Mouse (Mus musculus) right cerebral cortex, postnatal 4 days (tissue): ENCODE measurements at regions not wholly inside any gene's neighbourhood (a gene's known extent, or its start where the extent isn't known, plus 50 kb on each side); places are given as distances from the start of the nearest gene placed in this dataset.

Experiments used
- DNase-seq: peaks from one replicate; pipeline ENCODE4 v3.0.0-alpha.2; 2022

GRCm38 (mm10) chr9:101439856-101440255 lies 188.3 kb upstream of the Ppp2r3a start:
- no peak for DNase-seq

- no peak for DNase-seq
Observed at GRCm38 (mm10) chr9:101438564-101439180, 187.1 kb upstream of the Ppp2r3a start.

DNA sequence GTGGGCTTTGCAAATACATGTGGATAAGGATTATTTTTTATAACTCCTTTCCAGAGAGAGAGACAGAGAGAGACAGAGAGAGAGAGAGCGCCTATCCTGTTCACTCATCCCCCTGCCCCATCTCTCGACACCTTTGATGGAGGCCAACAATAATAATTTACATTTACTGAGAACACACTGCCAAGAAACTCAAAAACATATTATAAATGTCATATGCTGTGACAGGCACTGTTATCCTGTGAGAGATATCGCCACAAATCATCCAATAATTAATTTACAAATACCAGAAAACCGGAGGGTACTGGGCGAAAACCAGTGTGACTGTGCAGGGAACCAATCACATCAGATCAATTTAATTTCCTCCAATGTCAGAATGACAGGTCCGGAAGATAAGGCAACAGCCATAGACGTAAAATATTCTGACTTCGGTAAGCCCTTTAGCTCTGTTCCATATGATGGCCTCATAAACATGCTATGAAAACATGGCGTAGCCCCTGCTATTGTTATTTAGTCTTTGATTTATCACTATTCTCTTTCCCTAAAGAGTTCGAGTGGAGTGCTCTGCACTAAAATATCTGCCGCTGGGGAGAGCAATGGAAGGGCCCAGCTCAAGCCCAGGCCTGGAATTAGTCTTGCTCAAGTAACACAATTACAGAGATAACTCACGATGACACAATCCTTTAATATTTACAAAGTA lies 173.5 kb upstream of the Ppp2r3a start:
- DNase-seq = no peak

DNA sequence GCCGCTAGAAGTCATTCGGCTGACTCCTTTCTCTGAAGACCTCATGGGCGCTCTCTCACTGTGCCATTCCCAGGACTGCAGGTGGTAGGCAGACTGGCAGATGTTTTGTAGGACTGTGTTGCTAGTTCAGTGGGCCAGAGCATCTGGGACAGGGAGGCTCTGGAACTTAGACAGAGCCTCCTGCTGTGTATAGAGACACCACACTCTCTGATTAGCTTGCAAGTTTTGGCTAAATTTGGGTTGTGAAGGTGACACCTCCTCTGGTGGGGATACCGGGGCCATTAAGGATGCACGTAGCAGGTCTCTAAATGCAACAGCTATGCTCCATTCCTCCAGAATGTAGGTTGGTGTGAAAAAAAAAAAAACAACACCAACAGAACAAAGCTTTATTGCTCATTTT lies 171.4 kb upstream of the Ppp2r3a start:
- no peak for DNase-seq

DNA sequence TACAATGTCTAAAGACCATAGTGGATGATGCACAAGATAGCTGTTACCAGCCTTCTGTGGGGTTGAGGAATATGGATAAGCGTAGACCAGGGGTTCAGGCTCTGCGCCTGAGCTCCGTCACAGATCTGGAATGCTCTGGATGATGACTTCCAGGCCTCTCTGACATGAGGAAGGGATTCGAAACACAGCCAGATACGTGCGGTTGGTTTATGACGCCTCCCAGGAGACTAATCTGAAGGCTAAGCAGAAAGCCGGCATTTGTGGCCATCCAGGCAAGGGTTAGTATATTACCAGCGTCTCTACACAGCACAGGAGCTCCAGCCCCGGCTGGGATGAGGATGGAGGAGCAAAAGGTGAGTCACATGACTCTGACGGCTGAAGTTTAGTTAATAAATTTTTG lies 170.4 kb upstream of the Ppp2r3a start:
- DNase-seq = no peak

DNA sequence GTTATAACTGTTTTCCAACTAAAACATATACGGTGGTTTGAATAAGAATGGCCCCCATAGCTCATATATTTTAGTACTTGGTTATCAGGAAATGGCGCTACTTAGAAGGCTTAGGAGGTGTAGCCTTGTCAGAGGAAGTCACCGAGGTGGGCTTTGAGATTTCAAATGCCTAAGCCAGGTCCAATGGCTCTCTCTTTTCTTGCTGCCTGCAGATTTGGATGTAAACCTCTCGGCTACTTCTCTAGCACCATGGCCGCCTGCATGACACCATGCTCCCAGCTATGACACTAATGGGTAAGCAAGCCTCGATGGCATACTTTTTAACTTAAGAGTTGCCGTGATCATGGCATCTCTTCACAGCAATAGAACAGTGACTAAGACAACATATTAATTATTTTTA lies 169.5 kb upstream of the Ppp2r3a start:
- no peak for DNase-seq

- no peak for DNase-seq
Observed at GRCm38 (mm10) chr9:101420181-101420580, 168.6 kb upstream of the Ppp2r3a start.

DNA sequence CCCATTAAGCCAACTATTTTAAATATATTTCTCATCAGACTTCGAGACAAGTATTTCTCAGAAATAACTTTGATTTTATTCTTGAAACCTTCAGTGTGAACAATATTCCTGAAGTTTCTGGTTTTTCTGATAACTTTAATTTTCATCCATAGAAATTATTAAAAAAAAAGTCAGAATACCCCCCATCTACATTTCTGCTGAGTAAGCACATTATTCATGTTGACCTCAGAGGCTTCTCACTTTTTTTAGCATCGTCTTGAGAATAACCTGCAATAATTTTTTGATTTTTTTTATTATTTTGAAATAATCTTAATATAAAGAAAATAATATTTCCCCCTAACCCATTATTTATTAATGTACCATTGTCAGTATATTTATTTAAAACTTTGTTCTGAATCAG lies 166.1 kb upstream of the Ppp2r3a start:
- no peak for DNase-seq

DNA sequence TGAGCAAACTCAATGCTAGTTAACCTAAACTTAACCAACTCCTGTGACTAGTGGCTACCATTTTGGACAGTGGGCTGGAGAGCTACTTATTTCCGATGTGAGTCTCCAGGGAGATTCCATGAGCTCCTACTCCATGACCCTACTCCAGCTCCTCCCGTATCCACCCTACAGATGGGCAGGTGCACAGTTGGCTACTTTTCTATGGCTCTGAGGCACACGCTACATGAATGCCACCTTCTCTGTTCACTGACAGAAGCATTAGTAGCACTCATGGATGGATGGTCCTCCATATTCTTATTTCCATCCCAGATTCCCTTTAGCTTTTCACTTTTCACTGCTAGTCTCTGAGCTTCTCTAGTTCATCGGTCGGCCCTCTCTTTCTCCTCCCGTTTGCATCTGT lies 164.7 kb upstream of the Ppp2r3a start:
- DNase-seq = no peak

DNA sequence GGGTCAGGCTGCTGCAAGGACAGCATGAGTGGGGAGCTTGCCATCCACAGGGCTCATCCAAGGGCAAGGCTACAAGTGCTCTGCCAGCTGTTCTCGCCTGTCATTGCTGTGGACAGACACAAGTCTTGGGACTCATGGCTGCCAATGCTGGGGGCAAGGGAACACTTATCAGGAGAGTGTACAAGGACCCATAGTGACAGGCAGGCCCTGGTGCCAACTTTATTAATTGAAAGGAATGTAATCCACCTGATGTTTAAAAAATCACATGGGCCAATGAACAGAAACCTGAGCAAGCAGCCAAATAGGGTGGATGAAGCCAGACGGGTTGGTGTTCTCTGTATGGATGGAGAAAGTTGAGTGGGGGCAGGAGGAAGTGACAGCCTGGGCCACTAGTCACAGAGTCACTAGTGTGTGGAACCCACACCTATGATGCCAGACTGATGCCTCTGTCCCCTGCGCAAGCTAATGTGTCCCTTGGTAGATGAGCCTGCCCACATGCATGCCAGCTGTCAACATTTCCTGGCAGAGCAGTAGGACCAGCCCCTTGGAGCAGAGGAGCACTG lies 161.6 kb upstream of the Ppp2r3a start:
- DNase-seq = no peak

GRCm38 (mm10) chr9:101411951-101412350 lies 160.4 kb upstream of the Ppp2r3a start:
- no peak for DNase-seq

GRCm38 (mm10) chr9:101411532-101411880 lies 159.9 kb upstream of the Ppp2r3a start:
- DNase-seq = no peak

GRCm38 (mm10) chr9:101410783-101411531 lies 159.4 kb upstream of the Ppp2r3a start:
- DNase-seq = no peak

- no peak for DNase-seq
Observed at GRCm38 (mm10) chr9:101410348-101410747, 158.8 kb upstream of the Ppp2r3a start.

GRCm38 (mm10) chr9:101408116-101408515 lies 156.5 kb upstream of the Ppp2r3a start:
- DNase-seq = no peak

DNA sequence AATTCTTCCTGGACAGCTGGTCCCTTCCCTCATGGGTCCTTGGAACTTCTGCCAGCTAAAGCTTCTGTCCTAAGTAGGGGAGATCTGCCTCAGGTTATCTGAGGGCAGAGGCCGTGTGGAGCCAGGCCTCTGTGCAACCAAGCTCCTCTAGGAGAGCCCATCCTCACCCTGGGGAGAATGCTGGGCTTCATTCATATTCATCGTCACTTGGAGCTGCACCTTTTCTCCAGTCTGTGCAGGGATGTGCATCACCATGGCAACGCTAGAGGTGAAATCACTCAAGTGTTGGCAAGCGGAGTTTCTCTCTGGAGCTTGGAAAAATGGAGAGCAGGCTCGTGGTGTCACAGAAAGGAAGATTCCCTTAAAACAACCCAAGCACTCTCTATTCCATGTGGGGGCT lies 155.5 kb upstream of the Ppp2r3a start:
- DNase-seq = no peak

DNA sequence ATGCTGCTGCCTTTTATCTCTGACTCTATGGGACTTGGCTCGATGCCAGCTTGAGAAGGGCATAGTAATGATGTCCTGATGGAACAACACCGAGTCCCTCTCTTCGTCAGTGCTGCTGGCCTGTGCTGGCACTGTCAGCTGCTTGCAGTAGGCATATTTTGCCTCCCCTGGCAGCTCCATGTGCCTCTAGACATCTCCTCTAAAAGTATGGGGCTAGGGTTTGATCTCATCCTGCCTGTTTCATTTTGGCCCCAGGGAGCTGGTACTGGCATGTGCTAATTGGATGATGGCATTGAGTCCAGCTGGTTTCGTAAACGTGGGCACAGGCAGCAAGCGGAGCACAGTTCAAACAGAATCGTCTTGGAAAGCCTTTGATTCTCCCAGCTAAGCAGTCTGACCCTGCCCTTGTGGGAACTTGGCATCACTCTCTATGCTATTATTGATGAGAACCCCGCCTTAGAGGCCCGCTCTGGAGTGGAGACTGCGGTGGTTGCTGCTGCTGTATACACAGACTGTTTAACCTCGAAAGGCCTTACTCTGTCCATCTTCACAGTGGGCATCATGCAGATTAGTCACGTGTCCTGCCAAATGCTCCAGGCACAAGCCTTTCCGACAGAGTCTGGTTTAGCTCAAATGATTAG lies 153.0 kb upstream of the Ppp2r3a start:
- DNase-seq = peak; percentile 35

GRCm38 (mm10) chr9:101404034-101404433 lies 152.4 kb upstream of the Ppp2r3a start:
- DNase-seq = no peak

DNA sequence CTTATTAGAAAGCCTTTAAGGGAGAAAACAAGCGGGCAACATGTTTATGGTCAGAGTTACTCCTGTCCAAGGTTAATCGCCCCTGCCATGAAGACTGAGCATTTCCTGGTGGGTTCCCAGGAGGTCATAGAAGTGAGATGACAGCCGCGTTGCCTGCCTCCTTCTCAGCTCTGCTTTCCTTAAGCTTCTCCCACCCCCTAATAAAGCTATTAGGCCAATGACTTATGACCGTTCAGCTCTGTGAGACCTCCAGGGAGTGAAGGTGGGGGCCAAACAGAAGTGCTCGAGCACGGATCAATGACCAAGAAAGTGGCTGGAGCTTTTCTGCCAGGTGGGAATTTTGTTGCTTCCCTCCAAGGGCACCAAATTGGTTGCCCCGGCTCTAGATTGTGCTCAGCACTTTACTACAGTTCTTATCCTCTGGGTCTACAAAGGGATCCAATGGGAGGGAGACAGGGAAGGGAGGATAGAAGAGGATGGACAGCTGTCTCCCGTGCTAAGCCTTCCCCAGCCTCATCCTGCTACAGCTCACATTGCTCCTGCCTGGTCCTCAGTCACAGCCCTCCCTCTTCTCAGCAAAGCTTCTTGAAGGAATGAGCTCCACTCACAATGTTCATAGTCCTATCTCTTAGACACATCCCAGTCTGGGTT lies 151.1 kb upstream of the Ppp2r3a start:
- DNase-seq = no peak

GRCm38 (mm10) chr9:101401416-101401815 lies 149.8 kb upstream of the Ppp2r3a start:
- no peak for DNase-seq

GRCm38 (mm10) chr9:101398858-101399257 lies 147.3 kb upstream of the Ppp2r3a start:
- no peak for DNase-seq

DNA sequence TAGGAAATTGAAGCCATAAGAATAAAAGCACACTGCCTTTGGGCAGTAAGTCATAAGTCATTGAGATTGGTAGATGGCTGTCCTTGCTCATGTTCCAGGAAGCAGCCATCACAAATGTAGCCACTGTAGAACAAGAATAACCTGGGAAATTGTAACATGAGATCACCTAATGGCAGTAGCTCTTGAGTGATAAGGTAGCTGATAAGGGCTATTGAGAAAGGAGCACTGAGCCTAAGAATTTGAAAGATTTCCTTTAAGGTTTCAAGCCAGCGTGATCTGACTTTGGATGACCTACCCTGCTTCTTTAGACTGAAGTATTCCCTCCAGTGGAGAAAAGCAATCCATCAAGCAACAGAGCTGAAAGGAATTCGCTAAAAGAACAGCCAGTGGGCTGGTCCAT lies 117.8 kb upstream of the Ppp2r3a start:
- DNase-seq = no peak

DNA sequence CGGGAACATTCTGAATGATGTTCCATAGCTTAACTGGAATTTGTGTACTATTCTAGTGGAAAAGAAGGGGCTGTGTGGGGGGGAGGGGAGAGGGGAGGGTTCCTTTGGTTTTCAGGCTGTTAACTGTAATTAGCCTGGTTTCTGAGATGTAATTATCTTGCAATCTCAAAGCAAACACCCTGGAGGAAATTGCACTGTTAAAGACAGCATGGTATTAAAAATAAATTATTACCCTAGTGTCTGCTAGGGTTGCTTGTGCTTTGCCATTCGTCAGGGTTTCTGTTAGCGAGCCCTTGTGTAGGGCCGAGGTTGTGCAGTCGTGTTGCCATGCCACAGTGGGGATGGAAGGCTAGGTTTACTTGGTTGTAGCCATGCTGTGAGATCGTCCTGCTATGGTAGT lies 105.0 kb upstream of the Ppp2r3a start:
- no peak for DNase-seq
